Mouse (Mus musculus): Measurements from ENCODE around the gene a. TPM values are rescaled to one million over a fixed set of nuclear protein-coding genes. Genes with fewer than 3 reads are reported as not detected.
"Not testable (repeated sequence)": the region's sequence is repeated elsewhere in the genome, so short reads cannot be mapped to it uniquely, and the experiment has no call there.

a gene
- polyA plus RNA-seq, 1 experiment from 2014 or later: not detected

- no peak for ATAC-seq (ENCODE audit: borderline replicate concordance, extremely low read depth, low FRiP score, low TSS enrichment)
- H3K9me3 ChIP-seq: no peaks in the 10 kb centered on the region
- H3K27ac ChIP-seq: peak overlapping the region; percentile 82
- H3K9ac ChIP-seq: peak overlapping the region; percentile 47
- 10% methylated on average over 9 of the region's 9 CpGs for WGBS
- peaks cover 15% of the 10 kb centered on the region for H3K4me1 ChIP-seq
- no peaks in the 10 kb centered on the region for H3K36me3 ChIP-seq
- H3K4me2 ChIP-seq: peak overlapping the region; percentile 89
- peak overlapping the region; percentile 53 for H3K4me3 ChIP-seq
- H3K27me3 ChIP-seq: no peaks in the 10 kb centered on the region
Measured at GRCm38 (mm10) chr2:155051622-155052351, 260.6 kb downstream of the a start.

DNA sequence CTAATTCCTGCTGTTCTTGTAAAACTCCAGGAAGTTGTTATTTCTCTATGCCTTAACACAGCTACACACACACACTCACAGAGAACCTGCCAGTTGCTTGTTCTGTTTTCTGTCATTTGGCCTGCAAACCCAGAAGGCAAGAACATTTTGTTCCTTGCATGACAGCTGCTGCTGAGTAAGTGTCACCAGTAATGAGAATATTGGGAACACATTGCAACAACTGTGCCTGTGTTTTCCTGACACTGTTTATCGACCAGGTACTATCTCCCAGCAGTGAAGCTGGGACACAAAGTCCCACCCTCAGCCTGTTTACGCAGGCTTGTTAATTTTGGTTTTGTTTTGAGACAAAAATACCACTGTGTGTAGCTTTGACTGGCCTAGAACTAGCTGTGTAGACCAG, 261.5 kb downstream of the a start:
- no peak overlapping the region for H3K4me3 ChIP-seq
- WGBS: 88% methylated on average over 2 of the region's 2 CpGs
- ATAC-seq (ENCODE audit: borderline replicate concordance, extremely low read depth, low FRiP score, low TSS enrichment): no peak
- no peaks in the 10 kb centered on the region for H3K9me3 ChIP-seq
- no peak overlapping the region for H3K27ac ChIP-seq
- no peaks in the 10 kb centered on the region for H3K27me3 ChIP-seq
- H3K36me3 ChIP-seq: no peaks in the 10 kb centered on the region
- no peak overlapping the region for H3K9ac ChIP-seq
- H3K4me2 ChIP-seq: no peak overlapping the region
- peaks cover 15% of the 10 kb centered on the region for H3K4me1 ChIP-seq

GRCm38 (mm10) chr2:155053512-155053911, 262.3 kb downstream of the a start:
- H3K9ac ChIP-seq; H3K4me3 ChIP-seq; H3K27ac ChIP-seq; H3K4me2 ChIP-seq; H3K9me3 ChIP-seq; H3K36me3 ChIP-seq; H3K27me3 ChIP-seq; ATAC-seq (ENCODE audit: borderline replicate concordance, extremely low read depth, low FRiP score, low TSS enrichment): not testable (repeated sequence)
- 89% methylated on average over 8 of the region's 8 CpGs for WGBS
- H3K4me1 ChIP-seq: peaks cover 15% of the 10 kb centered on the region

DNA sequence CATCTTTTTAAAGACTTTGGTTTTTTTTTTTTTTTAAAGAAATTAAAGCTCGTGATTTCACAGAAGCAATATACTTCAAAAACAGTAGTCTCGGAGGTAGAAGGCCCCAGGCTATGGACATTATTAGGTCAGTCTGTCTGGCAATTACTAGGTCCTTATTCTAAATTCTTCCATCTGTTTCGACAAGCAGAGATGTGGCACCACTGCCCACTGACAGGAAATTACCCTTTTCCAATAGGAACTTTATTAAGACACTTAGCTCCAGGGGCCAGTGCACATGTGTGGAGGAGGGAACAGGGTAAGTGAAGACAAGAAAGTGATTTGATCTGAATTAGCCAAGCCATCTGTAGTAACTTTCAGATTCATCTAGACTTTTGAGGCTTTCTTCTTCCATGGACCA, 263.5 kb downstream of the a start:
- Histone ChIP-seq H3K4me3 (no peak overlapping the region), H3K4me2 (no peak overlapping the region), H3K36me3 (no peaks in the 10 kb centered on the region), H3K4me1 (peaks cover 15% of the 10 kb centered on the region), H3K9me3 (no peaks in the 10 kb centered on the region), H3K27me3 (no peaks in the 10 kb centered on the region), H3K27ac (no peak overlapping the region), H3K9ac (no peak overlapping the region)
- 88% methylated on average over 3 of the region's 3 CpGs for WGBS
- no peak for ATAC-seq (ENCODE audit: borderline replicate concordance, extremely low read depth, low FRiP score, low TSS enrichment)

- Histone ChIP-seq H3K4me3 (no peak overlapping the region), H3K4me1 (peaks cover 8% of the 10 kb centered on the region), H3K27ac (no peak overlapping the region), H3K9ac (no peak overlapping the region), H3K36me3 (peaks cover 8% of the 10 kb centered on the region), H3K27me3 (no peaks in the 10 kb centered on the region), H3K4me2 (no peak overlapping the region), H3K9me3 (no peaks in the 10 kb centered on the region)
- whole genome bisulfite sequencing: 68% methylated on average over 5 of the region's 5 CpGs
- no peak for ATAC-seq (ENCODE audit: borderline replicate concordance, extremely low read depth, low FRiP score, low TSS enrichment)
Measured at GRCm38 (mm10) chr2:155056076-155056578, 264.9 kb downstream of the a start.

- Histone ChIP-seq H3K27ac (no peak overlapping the region), H3K9me3 (no peaks in the 10 kb centered on the region), H3K4me3 (no peak overlapping the region), H3K27me3 (no peaks in the 10 kb centered on the region), H3K4me2 (no peak overlapping the region), H3K9ac (no peak overlapping the region), H3K36me3 (peaks cover 18% of the 10 kb centered on the region), H3K4me1 (no peaks in the 10 kb centered on the region)
- ATAC-seq (ENCODE audit: borderline replicate concordance, extremely low read depth, low FRiP score, low TSS enrichment): no peak
- WGBS: 71% methylated on average over 1 of the region's 1 CpGs
Measured at GRCm38 (mm10) chr2:155057361-155057760, 266.2 kb downstream of the a start.

GRCm38 (mm10) chr2:155071027-155071426, 279.8 kb downstream of the a start:
- Histone ChIP-seq H3K4me3 (no peak overlapping the region), H3K27me3 (no peaks in the 10 kb centered on the region), H3K4me2 (no peak overlapping the region), H3K9ac (no peak overlapping the region), H3K9me3 (no peaks in the 10 kb centered on the region), H3K36me3 (peaks cover 14% of the 10 kb centered on the region), H3K27ac (no peak overlapping the region), H3K4me1 (peaks cover 19% of the 10 kb centered on the region)
- 77% methylated on average over 9 of the region's 9 CpGs for WGBS
- no peak for ATAC-seq (ENCODE audit: borderline replicate concordance, extremely low read depth, low FRiP score, low TSS enrichment)

DNA sequence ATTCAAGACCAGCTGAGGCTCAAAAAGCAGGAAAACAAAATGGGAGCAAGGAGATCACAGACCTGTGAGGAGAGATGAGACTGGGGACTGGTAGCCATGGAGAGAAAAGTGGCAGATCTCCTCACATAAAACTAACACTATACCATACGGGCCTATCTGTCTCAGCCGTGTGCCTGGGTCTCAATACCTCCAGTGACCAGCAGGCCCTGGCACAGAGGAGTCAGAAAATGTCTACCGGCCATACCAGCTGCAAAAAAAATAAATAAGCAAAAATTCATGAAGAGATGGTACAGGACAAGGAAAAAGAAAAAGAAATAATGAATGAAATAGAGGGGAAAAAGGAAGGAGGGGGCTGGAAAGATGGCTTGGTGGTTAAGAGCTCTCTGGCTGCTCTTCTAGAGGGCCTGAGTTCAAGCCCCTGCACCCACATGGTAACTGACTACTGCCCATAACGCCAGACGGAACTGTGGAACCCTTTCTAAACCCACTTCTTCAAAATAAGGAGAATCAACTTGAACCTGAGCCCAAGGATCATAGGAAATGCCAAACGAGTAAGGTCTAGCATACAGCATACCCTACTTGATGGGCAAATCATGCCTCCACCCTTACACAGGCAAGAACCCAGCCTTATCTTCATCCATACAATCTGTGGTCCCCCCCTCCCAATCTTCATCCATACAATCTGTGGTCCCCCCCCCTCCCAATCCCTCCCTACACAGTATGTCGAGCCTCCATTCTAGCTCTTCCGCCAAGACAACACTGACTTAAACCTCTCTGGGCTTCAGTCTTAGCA, 281.3 kb downstream of the a start:
- H3K4me3 ChIP-seq: no peak overlapping the region
- peaks cover 19% of the 10 kb centered on the region for H3K4me1 ChIP-seq
- no peaks in the 10 kb centered on the region for H3K9me3 ChIP-seq
- H3K9ac ChIP-seq: no peak overlapping the region; the same call in 1 of the 2 replicates
- no peak overlapping the region for H3K27ac ChIP-seq
- 82% methylated on average over 8 of the region's 8 CpGs for WGBS
- peak overlapping the region; percentile 83; the same call in 1 of the 2 replicates for H3K4me2 ChIP-seq
- no peaks in the 10 kb centered on the region for H3K27me3 ChIP-seq
- peaks cover 7% of the 10 kb centered on the region; the same call in 1 of the 2 replicates for H3K36me3 ChIP-seq
- ATAC-seq (ENCODE audit: borderline replicate concordance, extremely low read depth, low FRiP score, low TSS enrichment): no peak

DNA sequence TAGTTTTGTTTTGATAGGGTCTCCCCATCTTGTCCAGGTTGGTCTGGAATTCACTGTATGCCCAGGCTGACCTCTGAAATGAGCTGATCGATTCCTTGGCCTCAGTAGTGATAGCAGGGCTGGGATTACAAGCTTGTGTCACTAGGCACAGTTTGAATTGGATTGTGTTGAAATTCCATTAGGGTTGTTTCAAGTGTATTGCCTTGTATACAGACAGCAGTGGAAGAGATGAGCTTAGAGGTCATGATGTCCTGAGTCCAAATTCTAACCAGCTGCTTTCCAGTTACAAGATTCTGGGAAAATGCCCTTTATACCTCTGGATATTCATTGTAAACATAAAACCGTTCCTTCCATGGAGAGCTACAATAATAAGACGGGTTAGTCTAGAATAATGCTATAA, 282.1 kb downstream of the a start:
- Histone ChIP-seq H3K9me3 (no peaks in the 10 kb centered on the region), H3K4me1 (peaks cover 19% of the 10 kb centered on the region), H3K4me2 (peak overlapping the region; percentile 83), H3K36me3 (no peaks in the 10 kb centered on the region; the same call in 1 of the 2 replicates), H3K27ac (no peak overlapping the region), H3K4me3 (peak overlapping the region; percentile 71), H3K9ac (peak overlapping the region; percentile 76), H3K27me3 (no peaks in the 10 kb centered on the region)
- 7% methylated on average over 3 of the region's 3 CpGs for WGBS
- ATAC-seq (ENCODE audit: borderline replicate concordance, extremely low read depth, low FRiP score, low TSS enrichment): no peak

GRCm38 (mm10) chr2:155073978-155074765, 283.0 kb downstream of the a start, which contains the start of gene Ahcy:
Gene Ahcy, minus strand, starts transcription at chr2:155074497.
- peak within 1 kb of the TSS; percentile 83 for H3K4me2 ChIP-seq
- peak; percentile 96 for ATAC-seq (ENCODE audit: borderline replicate concordance, extremely low read depth, low FRiP score, low TSS enrichment)
- H3K27ac ChIP-seq: peak within 1 kb of the TSS; percentile 68
- no peaks in the 10 kb centered on the region for H3K36me3 ChIP-seq
- peak within 1 kb of the TSS; percentile 71 for H3K4me3 ChIP-seq
- peak within 1 kb of the TSS; percentile 76 for H3K9ac ChIP-seq
- WGBS: 2% methylated on average over 56 of the region's 56 CpGs
- H3K4me1 ChIP-seq: peaks cover 19% of the 10 kb centered on the region
- no peaks in the 10 kb centered on the region for H3K27me3 ChIP-seq
- no peaks in the 10 kb centered on the region for H3K9me3 ChIP-seq

- ATAC-seq (ENCODE audit: borderline replicate concordance, extremely low read depth, low FRiP score, low TSS enrichment): 0 out of 2 replicates have a peak, but pooled peaks have one; percentile 6
Measured at GRCm38 (mm10) chr2:155074766-155075330, 283.6 kb downstream of the a start.

More at GRCm38 (mm10) chr2:155074766-155075330, 283.6 kb downstream of the a start:
- peak overlapping the region; percentile 71 for H3K4me3 ChIP-seq
- H3K9me3 ChIP-seq: no peaks in the 10 kb centered on the region
- 21% methylated on average over 12 of the region's 12 CpGs for WGBS
- H3K36me3 ChIP-seq: no peaks in the 10 kb centered on the region
- peak overlapping the region; percentile 68 for H3K27ac ChIP-seq
- H3K9ac ChIP-seq: peak overlapping the region; percentile 76
- H3K27me3 ChIP-seq: no peaks in the 10 kb centered on the region
- peaks cover 19% of the 10 kb centered on the region for H3K4me1 ChIP-seq
- peak overlapping the region; percentile 83 for H3K4me2 ChIP-seq
